ENCODE assay signal across 9 mouse cellular contexts in the genomic region with DNA sequence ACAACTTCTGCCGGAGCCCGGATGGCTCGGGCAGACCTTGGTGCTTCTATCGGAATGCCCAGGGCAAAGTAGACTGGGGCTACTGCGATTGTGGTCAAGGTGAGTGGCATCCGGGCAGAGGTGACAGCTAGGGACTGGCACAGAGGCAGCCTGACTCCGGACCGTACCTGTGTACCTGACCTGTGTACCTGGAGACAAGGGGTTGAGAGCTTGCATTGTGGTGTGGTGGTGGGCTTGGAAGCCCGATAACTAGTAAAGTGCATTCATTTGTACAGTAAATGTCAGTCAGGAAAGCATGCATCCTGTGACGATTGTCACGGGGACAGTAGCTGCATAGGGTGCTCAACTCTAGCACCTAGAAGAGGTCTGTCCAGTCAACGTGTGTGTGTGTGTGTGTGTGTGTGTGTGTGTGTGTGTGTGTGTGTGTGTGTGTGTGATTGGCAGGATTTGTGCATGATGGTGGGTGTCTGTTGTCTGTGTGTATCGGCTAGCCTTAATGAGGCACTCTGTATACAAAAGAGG. TPM values are rescaled to one million over a fixed set of nuclear protein-coding genes. Genes with fewer than 3 reads are reported as not detected.
DNase-seq lines count a peak whose midpoint lies in the region; ATAC-seq and TF ChIP-seq lines count a peak whose summit lies in the region.
"Had no signal": no experiment of that assay in that cellular context is flagged by ENCODE, and none has a peak within 500 bp of the region (broad histone marks: within the 10 kb centered on the region; RNA-seq: fewer than 3 reads in every experiment).

No protein-coding gene starts in this region.

- H3K4me1 ChIP-seq in forebrain, postnatal 0 days (ENCODE audit: insufficient read depth): peaks cover 8% of the 10 kb centered on the region; the same call in 1 of the 2 replicates
- H3K4me1 ChIP-seq in limb, embryonic 11.5 days (ENCODE audit: control insufficient read depth, insufficient read depth, low read length): no peaks in the 10 kb centered on the region
- peaks cover 5% of the 10 kb centered on the region; the same call in 1 of the 2 replicates for H3K4me1 ChIP-seq in neural tube, embryonic 11.5 days (ENCODE audit: control insufficient read depth, insufficient read depth, low read length)

- 0 out of 2 replicates have a peak, but pooled peaks cover 4% of the 10 kb centered on the region for H3K27me3 ChIP-seq in forebrain, postnatal 0 days (ENCODE audit: insufficient read depth, low read length)
- peaks cover 15% of the 10 kb centered on the region for H3K27me3 ChIP-seq in limb, embryonic 11.5 days (ENCODE audit: control insufficient read depth, insufficient read depth, low read length)
- peaks cover 13% of the 10 kb centered on the region; the same call in 1 of the 2 replicates for H3K27me3 ChIP-seq in neural tube, embryonic 11.5 days (ENCODE audit: control insufficient read depth, insufficient read depth, low read length)

- H3K9me3 ChIP-seq in forebrain, postnatal 0 days (ENCODE audit: low read length): no peaks in the 10 kb centered on the region
- H3K9me3 ChIP-seq in limb, embryonic 11.5 days (ENCODE audit: control insufficient read depth, low read length): no peaks in the 10 kb centered on the region
- no peaks in the 10 kb centered on the region for H3K9me3 ChIP-seq in neural tube, embryonic 11.5 days (ENCODE audit: control insufficient read depth, low read length)

- H3K4me3 ChIP-seq in forebrain, postnatal 0 days (ENCODE audit: low read depth, low read length): peak overlapping the region; percentile 71
- H3K4me3 ChIP-seq in limb, embryonic 11.5 days (ENCODE audit: low read depth, low read length): peak overlapping the region; percentile 71
- peak overlapping the region; percentile 77 for H3K4me3 ChIP-seq in neural tube, embryonic 11.5 days (ENCODE audit: low read depth, low read length)

- peak; percentile 7 for DNase-seq in kidney, adult 11 months
- no peak for DNase-seq in kidney, postnatal 10 days
- peak; percentile 22 for DNase-seq in ZHBTc4 (ENCODE audit: low read depth, low spot score)
- DNase-seq in forebrain, postnatal 0 days: no peak
- peak; percentile 55 for DNase-seq in limb, embryonic 11.5 days (ENCODE audit: low spot score)
- no peak for DNase-seq in neural tube, embryonic 11.5 days (ENCODE audit: low spot score)
- no peak for DNase-seq in urinary bladder, postnatal 10 days (ENCODE audit: low spot score)
- no peak for DNase-seq in gastrocnemius, postnatal 14 days

- intact Hi-C loops in gastrocnemius, postnatal 14 days (cut with DNase I; ENCODE audit: low total_unique reads): no loop called here

- 5% methylated on average over 13 of the region's 13 CpGs for WGBS in forebrain, postnatal 0 days
- 17% methylated on average over 13 of the region's 13 CpGs for WGBS in limb, embryonic 11.5 days
- WGBS in neural tube, embryonic 11.5 days: 10% methylated on average over 13 of the region's 13 CpGs

- H3K4me2 ChIP-seq in forebrain, postnatal 0 days (ENCODE audit: low read depth): peak overlapping the region; percentile 100
- peak overlapping the region; percentile 100 for H3K4me2 ChIP-seq in limb, embryonic 11.5 days (ENCODE audit: low read depth, severe bottlenecking)
- peak overlapping the region; percentile 99 for H3K4me2 ChIP-seq in neural tube, embryonic 11.5 days (ENCODE audit: low read depth)

- no peak for TF ChIP-seq CTCF in forebrain, postnatal 0 days (IDR thresholded peaks at IDR 0.05; ENCODE audit: low read depth)

- peak overlapping the region; percentile 69 for H3K9ac ChIP-seq in forebrain, postnatal 0 days
- H3K9ac ChIP-seq in limb, embryonic 11.5 days (ENCODE audit: low read length): peak overlapping the region; percentile 68
- peak overlapping the region; percentile 66 for H3K9ac ChIP-seq in neural tube, embryonic 11.5 days (ENCODE audit: low read length)

- ATAC-seq in forebrain, postnatal 0 days: peak; percentile 38
- peak; percentile 35; the same call in 1 of the 2 replicates for ATAC-seq in limb, embryonic 11.5 days (ENCODE audit: insufficient number of reproducible peaks, low FRiP score, low TSS enrichment, low read depth)
- ATAC-seq in neural tube, embryonic 11.5 days (ENCODE audit: insufficient read depth, low FRiP score, low TSS enrichment): peak; percentile 56

- no peak overlapping the region for H3K27ac ChIP-seq in forebrain, postnatal 0 days (ENCODE audit: low read depth, low read length)
- no peak overlapping the region for H3K27ac ChIP-seq in limb, embryonic 11.5 days (replicated peaks; ENCODE audit: low read depth, low read length)
- no peak overlapping the region for H3K27ac ChIP-seq in neural tube, embryonic 11.5 days (ENCODE audit: low read depth, low read length)
- H3K27ac ChIP-seq: macrophage had no signal

- H3K36me3 ChIP-seq in forebrain, postnatal 0 days (ENCODE audit: insufficient read depth): no peaks in the 10 kb centered on the region
- H3K36me3 ChIP-seq in limb, embryonic 11.5 days (ENCODE audit: control insufficient read depth, insufficient read depth, low read length): no peaks in the 10 kb centered on the region
- no peaks in the 10 kb centered on the region for H3K36me3 ChIP-seq in neural tube, embryonic 11.5 days (ENCODE audit: control insufficient read depth, insufficient read depth, low read length)

RNA-seq across cellular contexts. Expression of a gene that starts 0.9 kb away (rescaled TPM):
- 14.5 and 18.9 TPM in 2 replicates for total RNA-seq in forebrain, postnatal 0 days (2014; rRNA removed)
- polyA plus RNA-seq in forebrain, postnatal 0 days (2015; fragmentation: Nextera tagmentation; extraction: Ambion mirVana): 14.9 and 17.7 TPM in 2 replicates
- 2.3 and 2.6 TPM in 2 replicates for polyA plus RNA-seq in limb, embryonic 11.5 days (2014; fragmentation: Nextera tagmentation; extraction: Ambion mirVana)
- 5.2 and 5.3 TPM in 2 replicates for polyA plus RNA-seq in neural tube, embryonic 11.5 days (2014; fragmentation: Nextera tagmentation; extraction: Ambion mirVana)
- total RNA-seq in gastrocnemius, postnatal 14 days (2021): 1 to 10 TPM; 1.3 to 3.1 TPM
- polyA plus RNA-seq: macrophage had no signal

Comparison
In these comparisons a context has a peak if more than half of its experiments do, and no peak if none do; other contexts are left out.
1. DNase-seq: peak in kidney, adult 11 months (single experiment), ZHBTc4 (single experiment) and limb, embryonic 11.5 days (single experiment); none in kidney, postnatal 10 days (single experiment), forebrain, postnatal 0 days (single experiment), neural tube, embryonic 11.5 days (single experiment), urinary bladder, postnatal 10 days (single experiment) and gastrocnemius, postnatal 14 days (single experiment).
2. Peak in every context shown above with its lines, with median percentiles within 50 percentile points of each other: ATAC-seq, H3K4me2 ChIP-seq, H3K4me3 ChIP-seq and H3K9ac ChIP-seq.